Comparison of ENCODE assay signal across 8 mouse cellular contexts in the genomic region with DNA sequence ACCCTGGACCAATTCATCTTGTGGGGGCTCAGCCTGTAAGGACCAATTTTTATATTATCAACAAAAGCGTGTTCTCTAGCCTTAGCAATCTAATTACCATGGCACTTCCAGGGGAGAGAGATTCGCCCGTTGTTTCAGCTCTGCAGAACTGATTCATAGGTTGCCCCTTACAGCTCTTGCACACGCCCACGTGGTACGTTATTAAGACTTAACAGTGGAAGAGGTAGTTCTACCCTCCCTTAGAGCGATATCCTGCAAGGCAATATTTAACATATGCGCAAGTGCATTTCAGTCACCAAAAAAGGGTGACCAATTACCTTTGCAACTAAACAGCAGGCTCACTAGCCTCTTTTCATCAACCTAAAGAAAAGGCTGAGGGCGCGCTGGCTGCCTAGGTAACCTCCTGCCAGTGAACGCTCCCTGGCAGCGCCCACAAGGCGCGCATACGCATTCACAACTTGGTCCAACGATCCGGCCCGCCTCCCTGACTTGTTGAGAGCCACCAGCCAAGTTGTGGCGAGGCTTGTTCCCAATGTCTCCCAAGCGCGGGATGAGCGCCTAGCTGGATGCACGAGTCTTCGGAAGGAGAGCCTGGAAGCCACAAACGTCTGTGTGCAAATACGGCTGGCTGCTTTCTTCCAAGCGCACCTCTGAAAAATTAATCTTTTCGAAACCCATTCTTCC. TPM values are rescaled to one million over a fixed set of nuclear protein-coding genes. Genes with fewer than 3 reads are reported as not detected.
DNase-seq lines count a peak whose midpoint lies in the region; ATAC-seq lines count a peak whose summit lies in the region.

No protein-coding gene starts in this region.

- H3K9ac ChIP-seq in heart, embryonic 12.5 days, result peak overlapping the region; percentile 78
- H3K9ac ChIP-seq in limb, embryonic 15.5 days, result peak overlapping the region; percentile 33

- H3K4me3 ChIP-seq in heart, embryonic 12.5 days, result peak overlapping the region; percentile 71
- H3K4me3 ChIP-seq in limb, embryonic 15.5 days, result peak overlapping the region; percentile 56

- no peaks in the 10 kb centered on the region for H3K36me3 ChIP-seq in heart, embryonic 12.5 days
- no peaks in the 10 kb centered on the region for H3K36me3 ChIP-seq in limb, embryonic 15.5 days

- H3K4me1 ChIP-seq in heart, embryonic 12.5 days (replicated peaks), result 0 out of 2 replicates have a peak, but pooled peaks cover 11% of the 10 kb centered on the region
- 0 out of 2 replicates have a peak, but pooled peaks cover 3% of the 10 kb centered on the region for H3K4me1 ChIP-seq in limb, embryonic 15.5 days

- H3K4me2 ChIP-seq in heart, embryonic 12.5 days, result peak overlapping the region; percentile 77
- H3K4me2 ChIP-seq in limb, embryonic 15.5 days, result peak overlapping the region; percentile 56

- H3K27ac ChIP-seq in heart, embryonic 12.5 days (ENCODE audit: poor library complexity, severe bottlenecking), result peak overlapping the region; percentile 89
- H3K27ac ChIP-seq in limb, embryonic 15.5 days, result peak overlapping the region; percentile 88

- ATAC-seq in heart, embryonic 12.5 days (ENCODE audit: insufficient number of reproducible peaks, low FRiP score), result no peak
- ATAC-seq in limb, embryonic 15.5 days (ENCODE audit: insufficient number of reproducible peaks, low FRiP score, low TSS enrichment, low read depth), result no peak

- no peak for DNase-seq in heart, adult 11 months
- DNase-seq in embryo, embryonic 11 days, result peak; percentile 64
- DNase-seq in heart, postnatal 4 days, result peak; percentile 16
- peak; percentile 25 for DNase-seq in retina, postnatal 1 day
- no peak for DNase-seq in spleen, postnatal 4 days (ENCODE audit: low spot score in 2 of 2)
- no peak for DNase-seq in layer of hippocampus, adult 18-20 months (ENCODE audit: low spot score in 2 of 2)

- no peaks in the 10 kb centered on the region; the same call in 1 of the 2 replicates for H3K9me3 ChIP-seq in heart, embryonic 12.5 days (replicated peaks)
- H3K9me3 ChIP-seq in limb, embryonic 15.5 days, result no peaks in the 10 kb centered on the region

- 17% methylated on average over 28 of the region's 28 CpGs for WGBS in heart, embryonic 12.5 days
- WGBS in limb, embryonic 15.5 days, result 25% methylated on average over 28 of the region's 28 CpGs

- no peaks in the 10 kb centered on the region for H3K27me3 ChIP-seq in heart, embryonic 12.5 days (replicated peaks)
- peaks cover 9% of the 10 kb centered on the region; the same call in 1 of the 2 replicates for H3K27me3 ChIP-seq in limb, embryonic 15.5 days

RNA-seq across cellular contexts. Expression of gene Gpc3, which starts 1.6 kb away (rescaled TPM):
- polyA plus RNA-seq in heart, embryonic 12.5 days (2016; fragmentation: Nextera tagmentation; extraction: Ambion mirVana), result 598 and 601 TPM in 2 replicates
- 10 to 100 TPM; 76.0 to 79.7 TPM for total RNA-seq in heart, postnatal 4 days (2021)
- polyA plus RNA-seq in limb, embryonic 15.5 days (2015; fragmentation: Nextera tagmentation; extraction: Ambion mirVana), result 744 and 768 TPM in 2 replicates
- total RNA-seq in layer of hippocampus, adult 18-20 months (2021), result 1 to 10 TPM; 8.2 to 9.0 TPM

Comparison
In these comparisons a context has a peak if more than half of its experiments do, and no peak if none do; other contexts are left out.
1. DNase-seq: peak in embryo, embryonic 11 days (single experiment), heart, postnatal 4 days (single experiment) and retina, postnatal 1 day (single experiment); none in heart, adult 11 months (single experiment), spleen, postnatal 4 days (0 of 2) and layer of hippocampus, adult 18-20 months (0 of 2).
2. RNA of gene Gpc3, which starts 1.6 kb away (total RNA-seq): 76.0 to 79.7 TPM in heart, postnatal 4 days; 8.2 to 9.0 TPM in layer of hippocampus, adult 18-20 months; every median in the first group is over 4 times any median in the second.